Mouse (Mus musculus) MEL (cell line): ENCODE measurements at regions not wholly inside any gene's neighbourhood (a gene's known extent, or its start where the extent isn't known, plus 50 kb on each side); places are given as distances from the start of the nearest gene placed in this dataset.

Experiments used
- DNase-seq: peaks from one replicate; pipeline ENCODE4 v3.0.0; 2011; ENCODE audit warnings: low read depth, low spot score
- H3K27ac ChIP-seq: 2 replicates; pipeline ENCODE4 v1.5.1; 2012; ENCODE audit warnings: low read depth, mild to moderate bottlenecking, control low read depth, low read length, moderate library complexity; ENCODE audit not compliant: control insufficient read depth
- H3K27me3 ChIP-seq, 2 experiments: fragments of 150-350 bp in 1 of 2; sonication (generic) in 1 of 2; 2 replicates each; pipeline ENCODE4 v1.6.1; 2012; ENCODE audit warnings: low read length in 2 of 2, mild to moderate bottlenecking in 2 of 2, improper control_type of control experiment in 1 of 2, moderate library complexity in 1 of 2; ENCODE audit not compliant: insufficient read depth in 2 of 2, control insufficient read depth in 1 of 2
- H3K36me3 ChIP-seq, 2 experiments: 2 replicates each; pipeline ENCODE4 v1.6.1; 2012 to 2014; ENCODE audit warnings: low read length in 2 of 2, improper control_type of control experiment in 1 of 2, inconsistent platforms in 1 of 2, mild to moderate bottlenecking in 1 of 2; ENCODE audit not compliant: insufficient read depth in 2 of 2, control insufficient read depth in 1 of 2
- H3K4me1 ChIP-seq, 2 experiments: fragments of 150-350 bp in 1 of 2; sonication (generic) in 1 of 2; 2 replicates each; pipeline ENCODE4 v1.6.1; 2012; ENCODE audit warnings: low read length in 2 of 2, improper control_type of control experiment in 1 of 2, mild to moderate bottlenecking in 1 of 2; ENCODE audit not compliant: insufficient read depth in 2 of 2, control insufficient read depth in 1 of 2
- H3K4me3 ChIP-seq, 2 experiments: fragments of 150-350 bp in 1 of 2; sonication (generic) in 1 of 2; 2 replicates each; pipeline ENCODE4 v1.5.1; 2012; ENCODE audit warnings: low read depth in 2 of 2, low read length in 2 of 2, mild to moderate bottlenecking in 2 of 2, moderate library complexity in 2 of 2, control low read depth in 1 of 2, improper control_type of control experiment in 1 of 2; ENCODE audit not compliant: control insufficient read depth in 1 of 2, insufficient read depth in 1 of 2
- H3K79me2 ChIP-seq: 2 replicates; pipeline ENCODE4 v1.6.1; 2012; ENCODE audit warnings: mild to moderate bottlenecking, low read length, moderate library complexity; ENCODE audit not compliant: control insufficient read depth, poor library complexity, insufficient read depth
- H3K9ac ChIP-seq: 2 replicates; pipeline ENCODE4 v1.6.1; 2012; ENCODE audit warnings: low read depth, mild to moderate bottlenecking, control low read depth, low read length, moderate library complexity; ENCODE audit not compliant: control insufficient read depth, poor library complexity, severe bottlenecking
- H3K9me3 ChIP-seq: fragments of 150-350 bp; sonication (generic); replicated peaks from 2 replicates; pipeline ENCODE4 v1.6.1; 2012; ENCODE audit warnings: mild to moderate bottlenecking, low read length, improper control_type of control experiment, moderate library complexity; ENCODE audit not compliant: insufficient read depth
- CHD1 ChIP-seq: IDR thresholded peaks from 2 replicates; pipeline ENCODE4 v1.6.1; 2012; ENCODE audit warnings: low read depth, mild to moderate bottlenecking, inconsistent platforms, low read length, improper control_type of control experiment
- E2F4 ChIP-seq: IDR thresholded peaks from 2 replicates; pipeline ENCODE4 v1.6.1; 2011; ENCODE audit warnings: low read depth, low read length, improper control_type of control experiment, borderline replicate concordance
- EP300 ChIP-seq, 2 experiments: IDR thresholded peaks; 2 replicates each; pipeline ENCODE4 v1.6.1; 2011; ENCODE audit warnings: improper control_type of control experiment in 2 of 2, low read length in 2 of 2, low read depth in 1 of 2, mild to moderate bottlenecking in 1 of 2
- ETS1 ChIP-seq: IDR thresholded peaks from 2 replicates; pipeline ENCODE4 v1.6.1; 2012; ENCODE audit warnings: low read depth, mild to moderate bottlenecking, inconsistent platforms, low read length, improper control_type of control experiment, moderate library complexity
- GATA1 ChIP-seq: IDR thresholded peaks from 2 replicates; pipeline ENCODE4 v1.6.1; 2011; ENCODE audit warnings: low read depth, low read length, improper control_type of control experiment
- KAT2A ChIP-seq: conservative IDR thresholded peaks from 2 replicates; pipeline ENCODE4 v1.6.1; 2012; ENCODE audit warnings: low read depth, low read length, improper control_type of control experiment, inconsistent platforms
- MAFK ChIP-seq: IDR thresholded peaks from 2 replicates; pipeline ENCODE4 v1.6.1; 2011; ENCODE audit warnings: low read depth, mild to moderate bottlenecking, low read length, improper control_type of control experiment, borderline replicate concordance
- MAX ChIP-seq: IDR thresholded peaks from 2 replicates; pipeline ENCODE4 v1.6.1; 2011; ENCODE audit warnings: low read length, improper control_type of control experiment
- MXI1 ChIP-seq: IDR thresholded peaks from 2 replicates; pipeline ENCODE4 v1.6.1; 2011; ENCODE audit warnings: mild to moderate bottlenecking, low read depth, low read length, improper control_type of control experiment
- NELFE ChIP-seq: IDR thresholded peaks from 2 replicates; pipeline ENCODE4 v1.6.1; 2011; ENCODE audit warnings: low read depth, low read length, improper control_type of control experiment
- POLR2A ChIP-seq, 2 experiments: IDR thresholded peaks; 2 replicates each; pipeline ENCODE4 v1.6.1; 2011 to 2012; ENCODE audit warnings: low read length in 2 of 2, mild to moderate bottlenecking in 2 of 2, control low read depth in 1 of 2, improper control_type of control experiment in 1 of 2, low read depth in 1 of 2, moderate library complexity in 1 of 2; ENCODE audit not compliant: control insufficient read depth in 1 of 2, insufficient read depth in 1 of 2, poor library complexity in 1 of 2
- POLR2AphosphoS5 ChIP-seq: IDR thresholded peaks from 2 replicates; pipeline ENCODE4 v1.6.1; 2012; ENCODE audit warnings: low read depth, borderline replicate concordance, mild to moderate bottlenecking, inconsistent platforms, low read length, moderate library complexity, mixed read lengths
- RAD21 ChIP-seq: IDR thresholded peaks from 2 replicates; pipeline ENCODE4 v1.6.1; 2011; ENCODE audit warnings: mild to moderate bottlenecking, low read depth, low read length, improper control_type of control experiment
- RCOR1 ChIP-seq: IDR thresholded peaks from 2 replicates; pipeline ENCODE4 v1.6.1; 2012; ENCODE audit warnings: low read depth, mild to moderate bottlenecking, inconsistent platforms, low read length, improper control_type of control experiment
- SIN3A ChIP-seq: IDR thresholded peaks from 2 replicates; pipeline ENCODE4 v1.6.1; 2012; ENCODE audit warnings: low read length, improper control_type of control experiment, inconsistent platforms
- SMC3 ChIP-seq: IDR thresholded peaks from 2 replicates; pipeline ENCODE4 v1.6.1; 2011; ENCODE audit warnings: low read depth, low read length, improper control_type of control experiment
- TAL1 ChIP-seq: IDR thresholded peaks from 2 replicates; pipeline ENCODE4 v1.6.1; 2012; ENCODE audit warnings: mild to moderate bottlenecking, inconsistent platforms, low read length, moderate library complexity, mixed read lengths
- TCF12 ChIP-seq: IDR thresholded peaks from 2 replicates; pipeline ENCODE4 v1.6.1; 2014; ENCODE audit warnings: low read depth, mild to moderate bottlenecking, inconsistent platforms, low read length, improper control_type of control experiment, moderate library complexity
- UBTF ChIP-seq: IDR thresholded peaks from 2 replicates; pipeline ENCODE4 v1.6.1; 2012; ENCODE audit warnings: low read depth, mild to moderate bottlenecking, inconsistent platforms, low read length, improper control_type of control experiment, moderate library complexity, borderline replicate concordance; ENCODE audit not compliant: insufficient read depth
- ZC3H11A ChIP-seq: IDR thresholded peaks from 2 replicates; pipeline ENCODE4 v1.6.1; 2012; ENCODE audit warnings: low read depth, mild to moderate bottlenecking, inconsistent platforms, low read length, improper control_type of control experiment
- ZMIZ1 ChIP-seq: IDR thresholded peaks from 2 replicates; pipeline ENCODE4 v1.6.1; 2012; ENCODE audit warnings: low read depth, mild to moderate bottlenecking, inconsistent platforms, low read length, improper control_type of control experiment, moderate library complexity

DNA sequence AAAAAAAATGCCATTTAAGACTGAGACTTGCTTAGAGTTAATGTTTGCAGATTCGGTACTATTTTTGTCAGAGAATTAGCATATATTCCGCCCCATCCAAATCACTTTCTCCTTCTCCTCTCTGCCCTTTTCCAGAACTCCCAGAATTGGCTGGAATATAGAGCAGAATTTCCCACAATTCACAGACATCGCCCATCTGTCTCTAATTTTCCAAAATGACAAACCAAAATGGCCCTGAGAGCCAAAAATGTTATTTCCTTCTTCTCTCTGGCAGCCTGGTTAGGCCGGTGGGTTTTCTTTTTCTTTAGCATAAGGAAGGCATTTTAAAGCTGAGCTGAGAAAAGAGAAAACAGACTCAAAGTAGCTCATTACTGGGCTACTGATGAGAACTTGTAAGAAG is 119.8 kb downstream of the Rchy1 start:
- Histone ChIP-seq H3K36me3 (peaks cover 8 to 47% of the 10 kb centered on the region in 2 experiments; a peak in 3 of 4 replicates), H3K79me2 (peaks cover 14% of the 10 kb centered on the region)
- TF ChIP-seq ZC3H11A (no peak), ZMIZ1 (no peak), EP300 (IDR thresholded peaks at IDR 0.05; ENCODE audit: low read depth in 1 of 2, low read length in 2 of 2) (no peak), NELFE (no peak), TCF12 (no peak), SIN3A (no peak), ETS1 (no peak), MAX (no peak), MAFK (no peak), MXI1 (no peak), RAD21 (no peak), E2F4 (no peak), UBTF (no peak), POLR2A (IDR thresholded peaks at IDR 0.05; ENCODE audit: control insufficient read depth in 1 of 2, insufficient read depth in 1 of 2, low read depth in 1 of 2, low read length in 2 of 2, poor library complexity in 1 of 2) (no peak)
- TF ChIP-seq, all 39 proteins: peak for 0
- DNase-seq, result no peak
- H3K9ac ChIP-seq, result no peak overlapping the region
- no peak overlapping the region for H3K27ac ChIP-seq
- no peaks in the 10 kb centered on the region for H3K27me3 ChIP-seq
- H3K9me3 ChIP-seq, result no peaks in the 10 kb centered on the region
- peaks cover 0 to 30% of the 10 kb centered on the region in 2 experiments; a peak in 3 of 4 replicates for H3K4me1 ChIP-seq
- no peak overlapping the region for H3K4me3 ChIP-seq

DNA sequence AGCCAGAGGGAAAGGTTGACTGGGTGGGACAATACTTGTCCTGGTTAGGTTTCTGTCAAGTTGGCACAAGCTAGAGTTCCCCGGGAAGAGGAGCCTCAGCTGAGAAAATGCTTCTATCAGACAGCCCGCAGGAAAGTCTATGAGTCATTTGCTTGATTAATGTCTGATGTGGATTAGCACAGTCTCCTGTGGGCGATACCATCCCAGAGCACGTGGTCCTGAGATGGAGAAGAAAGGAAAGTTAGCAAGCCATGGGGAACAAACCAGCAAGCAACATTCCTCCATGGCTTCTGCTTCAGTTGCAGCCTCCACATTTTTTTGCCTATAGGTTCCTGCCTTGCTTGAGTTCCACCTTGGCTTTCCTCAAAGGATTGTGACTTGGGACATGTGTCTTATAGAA is 121.8 kb downstream of the Rchy1 start:
- Histone ChIP-seq H3K27me3 (no peaks in the 10 kb centered on the region), H3K4me3 (no peak overlapping the region), H3K36me3 (peaks cover 8 to 28% of the 10 kb centered on the region in 2 experiments; a peak in 3 of 4 replicates), H3K9me3 (no peaks in the 10 kb centered on the region), H3K9ac (no peak overlapping the region)
- no peak for TF ChIP-seq CHD1
- TF ChIP-seq MAX, result peak; percentile 74; the same call in 1 of the 2 replicates
- TF ChIP-seq GATA1, result no peak
- TF ChIP-seq POLR2AphosphoS5, result no peak
- no peak for TF ChIP-seq E2F4
- TF ChIP-seq NELFE, result no peak
- TF ChIP-seq TAL1, result 0 out of 2 replicates have a peak, but pooled peaks have one; percentile 6
- TF ChIP-seq ZC3H11A, result no peak
- TF ChIP-seq RCOR1, result no peak
- no peak for TF ChIP-seq KAT2A
- TF ChIP-seq SMC3, result no peak
- TF ChIP-seq, all 39 proteins: peak for 2
- Histone ChIP-seq H3K27ac (peak overlapping the region; percentile 34; the same call in 1 of the 2 replicates), H3K79me2 (peaks cover under 1% of the 10 kb centered on the region), H3K4me1 (peaks cover 0 to 14% of the 10 kb centered on the region in 2 experiments; a peak in 2 of 4 replicates)
- no peak for DNase-seq
